Mouse (Mus musculus) adrenal gland, postnatal 14 days (tissue): ENCODE results near the gene Sms. TPM values are rescaled to one million over a fixed set of nuclear protein-coding genes. Genes with fewer than 3 reads are reported as not detected.
A peak's percentile ranks its signal among the peaks of the same experiment; 100 is the strongest.

Experiments
- DNase-seq: peaks from one replicate; pipeline ENCODE4 v3.0.0; 2021; ENCODE audit warnings: mixed read lengths
- long read RNA-seq, 2 experiments: library from polyadenylated mRNA; stranded (forward); transcript quantifications; one replicate each; pipeline ENCODE4 v2.0.0; 2021
- total RNA-seq: library from RNA; stranded (reverse); gene quantifications from 2 replicates; pipeline ENCODE4 v1.2.3, GENCODE M21; 2021

Sms gene
- 14.7 and 21.9 TPM in 2 replicates for total RNA-seq
- long read RNA-seq, experiment 1, transcript Sms-201 (11 exons, 3,717 nt) = major isoform, 8 of 13 reads
- long read RNA-seq, experiment 1, partial matches to known transcripts = 0 of 13 reads
- long read RNA-seq, experiment 1, other reads (novel, unspliced or antisense) = 4 of 13 reads
- long read RNA-seq, experiment 2, transcript Sms-201 (11 exons, 3,717 nt) = major isoform, 8 of 8 reads
- long read RNA-seq, experiment 2, partial matches to known transcripts = 0 of 8 reads
- long read RNA-seq, experiment 2, other reads (novel, unspliced or antisense) = 0 of 8 reads

DNA sequence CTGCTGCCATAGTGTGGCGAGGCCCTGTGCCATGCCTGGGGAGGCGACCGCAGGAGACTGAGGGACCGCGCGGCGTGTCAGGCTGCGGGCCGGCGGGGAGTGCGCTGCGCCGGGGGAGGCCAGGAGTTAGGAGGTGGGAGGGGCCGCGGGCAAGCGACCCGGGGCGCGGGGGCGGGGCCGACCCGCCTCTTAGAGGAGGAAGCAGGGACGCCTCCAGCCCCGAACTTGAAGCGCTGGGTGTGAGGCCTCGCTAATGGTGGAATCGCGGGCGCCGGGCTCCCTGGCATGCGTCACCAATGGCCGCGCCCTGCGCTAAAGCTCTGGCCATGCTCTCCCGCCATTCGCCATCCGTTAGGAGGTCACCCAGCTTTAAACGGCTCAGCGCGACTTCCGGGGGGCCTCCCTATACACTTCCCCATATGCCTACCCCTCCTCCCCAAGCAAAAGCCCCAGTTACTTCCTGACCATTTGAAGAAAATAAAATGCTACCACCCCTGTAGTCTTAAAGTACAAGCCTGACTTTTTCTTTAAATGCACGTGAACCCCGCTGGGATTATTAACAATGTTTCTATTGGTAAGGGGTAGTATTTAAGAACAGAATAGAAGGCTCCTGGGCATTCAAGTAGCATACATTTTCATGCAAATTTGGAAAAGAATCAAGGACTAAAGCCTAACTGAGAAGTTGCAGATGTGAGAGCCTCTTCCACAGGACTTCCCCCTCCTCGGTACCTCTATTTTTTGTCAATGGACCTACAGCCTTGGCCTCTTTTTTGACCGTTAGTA, at the start of gene Sms:
TSS of gene Sms (minus strand) at position 344 of the 783 bp plus-strand sequence.
- DNase-seq = peak; percentile 77

- no peak for DNase-seq
Observed at GRCm38 (mm10) chrX:157506400-157506799, 14.3 kb upstream of the Sms start.

DNA sequence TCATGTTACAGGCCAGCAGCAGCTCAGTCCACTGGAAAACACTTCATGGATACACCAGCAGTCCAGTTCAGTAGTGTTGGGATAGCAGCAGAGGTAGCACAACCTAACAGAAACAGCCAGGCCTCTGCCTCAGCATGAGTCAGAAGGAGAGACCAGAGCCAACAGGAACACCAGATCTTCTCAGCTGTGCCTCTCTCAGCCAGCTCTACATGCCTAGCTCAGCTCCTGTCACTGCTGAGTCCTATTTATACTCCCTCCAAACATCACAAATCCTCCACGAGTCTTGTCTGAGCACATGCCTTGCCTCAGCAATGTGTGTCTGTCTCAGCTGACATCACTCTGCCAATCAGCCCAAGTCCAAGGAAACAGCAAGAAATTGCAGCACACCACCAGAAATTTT, 12.4 kb upstream of the Sms start:
- no peak for DNase-seq

DNA sequence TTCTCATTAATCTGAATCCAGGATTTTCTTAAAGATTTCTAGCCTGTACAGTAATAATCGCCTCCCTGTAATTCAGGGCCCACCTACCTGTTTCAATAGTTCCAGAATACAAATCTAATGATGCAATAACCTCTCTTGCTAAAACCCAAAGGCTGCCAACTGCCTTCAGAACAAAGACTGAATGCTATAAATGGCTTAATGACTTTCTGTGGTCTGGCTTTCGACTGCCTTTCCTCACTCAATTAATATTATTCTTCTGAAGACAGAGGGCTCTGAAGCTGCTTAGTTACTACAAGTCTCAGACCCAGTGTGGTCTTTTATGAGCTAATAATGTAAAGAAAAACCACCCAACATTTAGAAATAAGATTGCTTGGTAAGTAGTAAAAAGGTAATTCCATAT, 9.8 kb upstream of the Sms start:
- DNase-seq = no peak

GRCm38 (mm10) chrX:157500004-157500403, 7.9 kb upstream of the Sms start:
- DNase-seq = no peak

DNA sequence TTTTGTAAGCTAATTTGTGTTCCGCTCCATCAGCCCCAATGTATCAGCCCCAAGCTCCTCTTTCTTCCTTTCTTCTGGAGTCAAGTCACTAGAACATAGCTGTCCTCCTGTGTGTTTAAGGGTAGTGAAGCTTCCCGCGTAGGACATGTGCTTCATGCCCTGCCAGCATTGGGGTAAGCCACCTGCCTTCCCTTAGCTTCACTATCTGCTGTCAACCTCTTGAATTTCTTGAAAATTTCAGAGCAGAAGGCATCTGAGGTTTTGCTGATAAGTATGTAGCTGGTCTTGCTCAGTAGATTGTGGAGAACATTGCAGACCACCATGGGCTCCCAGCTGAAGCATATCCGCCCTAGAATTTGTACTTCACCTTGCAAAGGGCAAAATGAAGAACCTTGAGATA, 1.1 kb upstream of the Sms start:
- no peak for DNase-seq

- peak; percentile 31 for DNase-seq
Observed at GRCm38 (mm10) chrX:157491145-157491935, 747 bp downstream of the Sms start.

- DNase-seq = no peak
Observed at GRCm38 (mm10) chrX:157490769-157491144, 1.3 kb downstream of the Sms start.

GRCm38 (mm10) chrX:157489871-157490721, 2.0 kb downstream of the Sms start:
- no peak for DNase-seq

DNA sequence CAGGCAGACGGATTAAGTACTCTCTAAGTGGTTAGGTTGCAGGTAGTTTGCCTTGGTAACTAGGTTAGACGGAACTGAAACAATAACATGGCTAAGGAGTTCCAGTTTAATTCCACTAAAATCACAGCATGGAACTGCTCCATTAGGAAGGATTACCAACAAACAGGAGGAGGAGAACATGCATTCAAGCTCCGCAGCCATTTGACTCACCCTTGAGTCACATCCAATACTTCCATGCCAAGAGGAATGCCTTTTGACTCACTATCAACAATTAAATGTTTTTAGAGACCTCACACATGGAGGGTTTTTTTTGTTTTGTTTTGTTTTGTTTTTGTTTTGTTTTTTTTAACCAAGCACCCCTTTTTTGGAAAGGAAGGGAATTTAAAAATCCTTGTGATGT, 3.3 kb downstream of the Sms start:
- no peak for DNase-seq

DNA sequence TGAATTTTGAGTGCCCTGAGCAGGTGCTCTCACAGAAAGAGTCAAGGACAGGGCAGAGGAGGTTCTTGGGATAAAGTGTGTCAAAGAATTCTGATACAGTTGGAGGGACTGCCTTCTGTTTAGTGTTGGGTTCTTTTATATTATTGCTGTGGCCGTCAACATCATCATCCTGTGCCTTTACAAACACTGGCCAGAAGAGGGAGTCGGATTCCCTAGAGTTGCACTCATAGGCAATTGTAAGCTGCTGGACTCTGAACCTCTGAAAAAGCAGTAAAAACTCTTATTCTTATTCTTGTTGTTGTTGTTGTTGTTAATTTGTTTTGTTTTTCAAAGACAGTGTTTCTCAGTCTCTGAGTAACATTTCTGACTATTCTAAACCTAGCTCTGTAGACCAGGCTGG, 5.3 kb downstream of the Sms start:
- DNase-seq = peak; percentile 43

- no peak for DNase-seq
Observed at GRCm38 (mm10) chrX:157482842-157483241, 9.2 kb downstream of the Sms start.

- no peak for DNase-seq
Observed at GRCm38 (mm10) chrX:157481860-157482259, 10.2 kb downstream of the Sms start.

GRCm38 (mm10) chrX:157477328-157477727, 14.8 kb downstream of the Sms start:
- no peak for DNase-seq

GRCm38 (mm10) chrX:157476153-157476810, 15.8 kb downstream of the Sms start:
- no peak for DNase-seq

- no peak for DNase-seq
Observed at GRCm38 (mm10) chrX:157471711-157472660, 20.1 kb downstream of the Sms start.

DNA sequence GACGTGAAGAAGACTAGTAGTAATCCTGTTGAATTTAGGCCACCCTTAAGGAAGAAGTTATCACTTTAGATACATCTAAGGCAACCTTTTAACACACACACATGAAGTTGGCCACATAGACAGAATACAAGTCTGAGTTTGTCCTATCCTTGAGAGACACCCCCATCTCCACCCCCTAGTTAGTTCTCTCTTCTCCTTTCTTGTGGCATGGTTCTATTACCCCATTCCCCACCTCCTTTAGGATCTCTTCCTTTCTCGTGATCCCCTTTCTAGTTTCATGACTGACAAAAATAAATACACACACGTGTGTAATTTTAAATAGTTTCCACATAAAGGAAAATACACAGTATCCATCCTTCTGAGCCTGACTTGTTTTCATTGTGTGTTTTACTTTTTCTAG, 23.3 kb downstream of the Sms start:
- DNase-seq = no peak

- no peak for DNase-seq
Observed at GRCm38 (mm10) chrX:157468055-157468454, 24.0 kb downstream of the Sms start.

DNA sequence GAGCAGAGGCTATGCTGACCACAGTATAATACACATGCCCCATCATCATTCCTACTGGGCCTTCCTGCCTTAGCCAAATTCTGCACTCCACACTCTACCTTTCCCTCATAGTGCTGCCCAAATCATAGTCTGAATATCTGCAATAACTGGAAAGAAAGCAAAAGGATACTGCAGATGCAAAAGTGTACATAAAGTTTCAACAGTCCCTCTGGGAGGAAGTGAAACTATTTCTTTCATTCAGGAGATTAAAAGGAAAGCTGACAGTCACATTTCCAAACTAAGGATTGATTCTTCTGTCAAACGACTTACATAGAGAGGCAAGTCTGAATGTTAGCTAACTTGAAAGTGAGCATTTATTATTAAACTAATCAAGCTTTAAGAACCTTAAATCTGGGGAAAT, 26.1 kb downstream of the Sms start:
- DNase-seq = no peak

DNA sequence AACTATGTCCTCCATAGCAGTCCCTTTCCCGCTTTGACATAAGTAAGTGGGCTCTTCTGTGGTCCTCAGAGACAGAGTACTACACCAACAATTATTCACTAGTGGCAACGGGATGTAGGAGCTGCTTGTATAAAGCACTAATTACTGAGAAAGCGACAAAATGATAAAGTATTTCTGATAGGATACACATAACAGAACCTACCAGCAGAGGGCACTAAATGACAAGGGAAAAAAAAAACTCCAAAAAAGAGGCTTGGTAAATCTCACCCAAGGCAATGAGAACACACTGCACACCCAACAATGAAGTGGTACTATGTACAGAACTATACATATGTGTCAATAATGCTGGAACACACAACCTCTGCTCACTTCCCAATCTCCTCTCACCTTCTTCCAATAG, 29.4 kb downstream of the Sms start:
- no peak for DNase-seq
